Mouse (Mus musculus): Measurements from ENCODE around the gene Ralgapa2.

DNA sequence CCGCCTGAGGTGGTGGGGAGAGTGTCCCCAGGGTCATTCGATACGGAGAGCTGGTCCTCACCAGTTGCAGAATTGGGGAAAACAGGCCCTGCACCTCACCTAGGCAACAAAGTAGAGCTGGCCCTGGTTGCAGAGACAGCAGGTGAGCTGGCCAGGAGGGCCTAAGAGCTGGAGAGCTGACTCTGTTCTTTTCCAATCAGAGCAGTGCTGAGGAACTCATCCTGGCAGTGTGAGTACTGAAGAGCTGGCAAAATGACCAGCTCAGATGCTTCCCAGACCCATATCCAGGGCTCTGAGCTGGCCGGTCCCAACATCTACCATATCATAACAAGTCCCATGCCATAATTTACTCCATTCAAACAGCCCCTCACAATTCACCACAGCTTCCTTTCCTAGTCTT lies 34.7 kb downstream of the Ralgapa2 start:
- no peak for TF ChIP-seq CTCF (IDR thresholded peaks at IDR 0.05; ENCODE audit: extremely low read depth, insufficient read depth, insufficient read length, insufficient replicate concordance)
- TF ChIP-seq POLR2A (IDR thresholded peaks at IDR 0.05; ENCODE audit: low read depth, low read length), result no peak
